Mouse (Mus musculus) layer of hippocampus, postnatal 14 days (tissue): Measurements from ENCODE around the gene Mpzl1. TPM values are rescaled to one million over a fixed set of nuclear protein-coding genes. Genes with fewer than 3 reads are reported as not detected.
A peak's percentile ranks its signal among the peaks of the same experiment; 100 is the strongest.

ENCODE experiments used
- DNase-seq, 2 experiments: peaks; one replicate each; pipeline ENCODE4 v3.0.0; 2021 to 2022; ENCODE audit warnings: low spot score in 2 of 2, mixed read lengths in 1 of 2
- total RNA-seq, 2 experiments: library from RNA; stranded (reverse); gene quantifications; 2 replicates each; pipeline ENCODE4 v1.2.3; 2021

Gene Mpzl1
- total RNA-seq, 2 experiments from 2014 or later, result 73.9 to 80.1 TPM

GRCm38 (mm10) chr1:165660774-165661173 is 26.4 kb upstream of the Mpzl1 start:
- DNase-seq, result peak; percentile 62 to 83

- peak; percentile 59 to 83 for DNase-seq
These were observed 24.3 kb upstream of the Mpzl1 start for GRCm38 (mm10) chr1:165658602-165659001.

GRCm38 (mm10) chr1:165655482-165655881 is 21.1 kb upstream of the Mpzl1 start:
- DNase-seq, result no peak

GRCm38 (mm10) chr1:165655022-165655421 is 20.7 kb upstream of the Mpzl1 start:
- no peak for DNase-seq

GRCm38 (mm10) chr1:165653126-165653885 is 19.0 kb upstream of the Mpzl1 start:
- DNase-seq, result no peak

- no peak for DNase-seq
These were observed 18.2 kb upstream of the Mpzl1 start for GRCm38 (mm10) chr1:165652507-165652906.

GRCm38 (mm10) chr1:165651158-165651557 is 16.8 kb upstream of the Mpzl1 start:
- no peak for DNase-seq

GRCm38 (mm10) chr1:165645102-165645501 is 10.8 kb upstream of the Mpzl1 start:
- DNase-seq, result no peak

GRCm38 (mm10) chr1:165643735-165644134 is 9.4 kb upstream of the Mpzl1 start:
- DNase-seq, result no peak

GRCm38 (mm10) chr1:165642780-165643311 is 8.5 kb upstream of the Mpzl1 start:
- peak; percentile 46 to 49 for DNase-seq

- peak; percentile 92 to 95 for DNase-seq
These were observed 7.7 kb upstream of the Mpzl1 start for GRCm38 (mm10) chr1:165641786-165642771.

GRCm38 (mm10) chr1:165641271-165641771 is 7.0 kb upstream of the Mpzl1 start:
- DNase-seq, result peak; percentile 79 to 89

GRCm38 (mm10) chr1:165636289-165636688 is 2.0 kb upstream of the Mpzl1 start:
- no peak for DNase-seq

- no peak for DNase-seq
These were observed 938 bp upstream of the Mpzl1 start for GRCm38 (mm10) chr1:165635055-165635897.

GRCm38 (mm10) chr1:165633345-165633744 is 993 bp downstream of the Mpzl1 start:
- no peak for DNase-seq

- no peak for DNase-seq
These were observed 3.2 kb downstream of the Mpzl1 start for GRCm38 (mm10) chr1:165631136-165631535.

GRCm38 (mm10) chr1:165629975-165630374 is 4.4 kb downstream of the Mpzl1 start:
- no peak for DNase-seq

- no peak for DNase-seq
These were observed 5.7 kb downstream of the Mpzl1 start for GRCm38 (mm10) chr1:165628603-165629002.

GRCm38 (mm10) chr1:165625896-165626295 is 8.4 kb downstream of the Mpzl1 start:
- no peak for DNase-seq

GRCm38 (mm10) chr1:165625058-165625457 is 9.3 kb downstream of the Mpzl1 start:
- no peak for DNase-seq
